In the genomic region with DNA sequence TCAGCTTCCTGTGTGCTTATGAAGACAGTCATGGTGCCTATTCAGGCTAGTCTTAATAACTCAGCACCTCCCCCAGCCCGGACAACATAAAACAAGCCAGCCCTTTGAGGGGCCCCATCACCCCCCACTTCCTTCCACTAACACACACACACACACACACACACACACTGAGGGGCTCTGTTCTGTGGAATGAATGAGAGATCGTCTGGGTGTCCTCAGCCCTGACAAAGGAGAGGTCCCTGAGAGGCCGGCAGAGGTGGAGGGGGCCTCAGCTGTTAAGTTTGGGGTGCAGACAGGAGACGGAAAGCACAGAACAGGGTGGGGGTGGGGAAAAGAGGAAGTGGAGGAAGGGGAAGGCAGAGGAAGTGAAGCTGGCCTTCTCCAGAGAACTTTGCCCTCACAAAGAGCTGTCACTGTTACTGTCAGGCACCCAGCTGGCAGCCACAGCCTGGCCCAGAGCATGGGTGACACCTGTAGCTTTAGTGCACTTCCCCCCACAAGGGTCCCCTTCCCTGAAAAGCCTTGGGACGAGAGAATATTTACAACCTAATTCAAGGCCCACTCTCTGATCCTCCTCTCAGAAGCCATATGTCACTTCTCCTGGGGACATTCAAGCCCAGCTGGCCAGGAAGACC, we compare ENCODE assay signal across 9 mouse cellular contexts. TPM values are rescaled to one million over a fixed set of nuclear protein-coding genes. Genes with fewer than 3 reads are reported as not detected.
DNase-seq lines count a peak whose midpoint lies in the region; ATAC-seq and TF ChIP-seq lines count a peak whose summit lies in the region.
"Had no signal": no experiment of that assay in that cellular context is flagged by ENCODE, and none has a peak within 500 bp of the region (broad histone marks: within the 10 kb centered on the region; RNA-seq: fewer than 3 reads in every experiment).

No protein-coding gene starts in this region.

- peaks cover 81% of the 10 kb centered on the region for H3K4me1 ChIP-seq in E14TG2a.4 (replicated peaks; ENCODE audit: low read depth, low read length)
- peaks cover 45% of the 10 kb centered on the region for H3K4me1 ChIP-seq in heart, embryonic 12.5 days (replicated peaks)
- H3K4me1 ChIP-seq in megakaryocyte, embryonic 14.5 days, result peaks cover 75% of the 10 kb centered on the region
- H3K4me1 ChIP-seq in stomach, postnatal 0 days (replicated peaks; ENCODE audit: control insufficient read depth, insufficient read depth), result peaks cover 28% of the 10 kb centered on the region

- peak overlapping the region; percentile 20; the same call in 1 of the 2 replicates for H3K4me3 ChIP-seq in E14TG2a.4 (replicated peaks; ENCODE audit: low read length)
- H3K4me3 ChIP-seq in heart, embryonic 12.5 days, result peak overlapping the region; percentile 2; the same call in 1 of the 2 replicates
- peak overlapping the region; percentile 85 for H3K4me3 ChIP-seq in megakaryocyte, embryonic 14.5 days (replicated peaks)
- no peak overlapping the region for H3K4me3 ChIP-seq in stomach, postnatal 0 days (ENCODE audit: low read depth, low read length)
- H3K4me3 ChIP-seq: erythroblast, embryonic 14.5 days had no signal

- ATAC-seq in heart, embryonic 12.5 days (ENCODE audit: insufficient number of reproducible peaks, low FRiP score), result no peak
- ATAC-seq in stomach, postnatal 0 days (ENCODE audit: low FRiP score, low TSS enrichment), result no peak

- peak overlapping the region; percentile 95 for H3K27ac ChIP-seq in heart, embryonic 12.5 days (ENCODE audit: poor library complexity, severe bottlenecking)
- peak overlapping the region; percentile 99 for H3K27ac ChIP-seq in stomach, postnatal 0 days (replicated peaks)

- H3K4me2 ChIP-seq in heart, embryonic 12.5 days, result peak overlapping the region; percentile 79
- peak overlapping the region; percentile 17; the same call in 1 of the 2 replicates for H3K4me2 ChIP-seq in stomach, postnatal 0 days (replicated peaks; ENCODE audit: low read depth)

- H3K36me3 ChIP-seq in E14TG2a.4 (ENCODE audit: insufficient read depth, low read length), result peaks cover 15% of the 10 kb centered on the region
- peaks cover 17% of the 10 kb centered on the region for H3K36me3 ChIP-seq in heart, embryonic 12.5 days
- H3K36me3 ChIP-seq in megakaryocyte, embryonic 14.5 days (replicated peaks; ENCODE audit: low read length), result peaks cover 19% of the 10 kb centered on the region
- peaks cover 11% of the 10 kb centered on the region for H3K36me3 ChIP-seq in stomach, postnatal 0 days (ENCODE audit: control insufficient read depth, insufficient read depth, low read length)

- no peak for TF ChIP-seq CTCF in E14TG2a.4 (conservative IDR thresholded peaks at IDR 0.05; ENCODE audit: low read length)
- TF ChIP-seq CTCF in stomach, postnatal 0 days (IDR thresholded peaks at IDR 0.05; ENCODE audit: low read depth), result no peak

- WGBS in heart, embryonic 12.5 days, result 20% methylated on average over 5 of the region's 5 CpGs
- WGBS in stomach, postnatal 0 days, result 39% methylated on average over 5 of the region's 5 CpGs

- peak overlapping the region; percentile 47 for H3K9ac ChIP-seq in heart, embryonic 12.5 days
- H3K9ac ChIP-seq in stomach, postnatal 0 days (ENCODE audit: low read length), result peak overlapping the region; percentile 56

- no peaks in the 10 kb centered on the region for H3K27me3 ChIP-seq in E14TG2a.4 (ENCODE audit: insufficient read depth, low read length)
- no peaks in the 10 kb centered on the region for H3K27me3 ChIP-seq in heart, embryonic 12.5 days (replicated peaks)
- no peaks in the 10 kb centered on the region for H3K27me3 ChIP-seq in megakaryocyte, embryonic 14.5 days (replicated peaks)
- no peaks in the 10 kb centered on the region for H3K27me3 ChIP-seq in stomach, postnatal 0 days (ENCODE audit: control insufficient read depth, insufficient read depth, low read length)

- peak; percentile 77 for DNase-seq in 416B (ENCODE audit: low read depth)
- peak; percentile 68 for DNase-seq in kidney, postnatal 10 days
- DNase-seq in stomach, postnatal 0 days (ENCODE audit: low spot score), result no peak
- no peak for DNase-seq in layer of hippocampus, adult 18-20 months (ENCODE audit: low spot score in 2 of 2)
- no peak for DNase-seq in frontal cortex, adult 2 months (ENCODE audit: extremely low spot score in 1 of 2, low spot score in 1 of 2)

- H3K9me3 ChIP-seq in E14TG2a.4 (ENCODE audit: low read length), result no peaks in the 10 kb centered on the region
- no peaks in the 10 kb centered on the region for H3K9me3 ChIP-seq in heart, embryonic 12.5 days (replicated peaks)
- H3K9me3 ChIP-seq in megakaryocyte, embryonic 14.5 days, result no peaks in the 10 kb centered on the region
- no peaks in the 10 kb centered on the region for H3K9me3 ChIP-seq in stomach, postnatal 0 days (ENCODE audit: control insufficient read depth, low read length)

- no peak for TF ChIP-seq EP300 in stomach, postnatal 0 days (optimal IDR thresholded peaks at IDR 0.05)

RNA-seq across cellular contexts. Expression of a gene that starts 2.5 kb away (rescaled TPM):
- polyA plus RNA-seq in heart, embryonic 12.5 days (2016; fragmentation: Nextera tagmentation; extraction: Ambion mirVana), result 6,292 and 6,382 TPM in 2 replicates
- 9,487 and 13,262 TPM in 2 replicates for polyA plus RNA-seq in megakaryocyte, embryonic 14.5 days (2012; ENCODE audit: insufficient read depth, low replicate concordance)
- 14,823 and 16,187 TPM in 2 replicates for polyA plus RNA-seq in stomach, postnatal 0 days (2015; fragmentation: Nextera tagmentation; extraction: Ambion mirVana)
- total RNA-seq in layer of hippocampus, adult 18-20 months (2021), result 1,000 to 10,000 TPM; 3,167 to 3,215 TPM
- 2,513 and 2,530 TPM in 2 replicates for polyA plus RNA-seq in frontal cortex, adult 2 months (2012; rRNA removed)

RNA-seq across cellular contexts. Expression of a gene that starts 13.8 kb away (rescaled TPM):
- 11.5 and 12.9 TPM in 2 replicates for polyA plus RNA-seq in heart, embryonic 12.5 days (2016; fragmentation: Nextera tagmentation; extraction: Ambion mirVana)
- 4.7 and 4.9 TPM in 2 replicates for polyA plus RNA-seq in megakaryocyte, embryonic 14.5 days (2012; ENCODE audit: insufficient read depth, low replicate concordance)
- polyA plus RNA-seq in stomach, postnatal 0 days (2015; fragmentation: Nextera tagmentation; extraction: Ambion mirVana), result 5.0 and 5.3 TPM in 2 replicates
- total RNA-seq in layer of hippocampus, adult 18-20 months (2021), result 10 to 100 TPM; 33.9 to 37.6 TPM
- 20.2 and 22.4 TPM in 2 replicates for polyA plus RNA-seq in frontal cortex, adult 2 months (2012; rRNA removed)

RNA-seq across cellular contexts. Expression of a gene that starts 51.1 kb away (rescaled TPM):
- 201 and 205 TPM in 2 replicates for polyA plus RNA-seq in heart, embryonic 12.5 days (2016; fragmentation: Nextera tagmentation; extraction: Ambion mirVana)
- 1.3 and 3.6 TPM in 2 replicates for polyA plus RNA-seq in megakaryocyte, embryonic 14.5 days (2012; ENCODE audit: insufficient read depth, low replicate concordance)
- polyA plus RNA-seq in stomach, postnatal 0 days (2015; fragmentation: Nextera tagmentation; extraction: Ambion mirVana), result 42.0 and 42.7 TPM in 2 replicates
- total RNA-seq in layer of hippocampus, adult 18-20 months (2021), result 100 to 1,000 TPM; 165 to 188 TPM
- polyA plus RNA-seq in frontal cortex, adult 2 months (2012; rRNA removed), result 304 and 315 TPM in 2 replicates

Comparison
In these comparisons a context has a peak if more than half of its experiments do, and no peak if none do; other contexts are left out.
1. DNase-seq: peak in 416B (single experiment) and kidney, postnatal 10 days (single experiment); none in stomach, postnatal 0 days (single experiment), layer of hippocampus, adult 18-20 months (0 of 2) and frontal cortex, adult 2 months (0 of 2).